Mouse (Mus musculus) bone marrow macrophage, adult 2 months (primary cell): ENCODE measurements around the gene Prickle2.

ENCODE experiments used
- CTCF ChIP-seq: IDR thresholded peaks from 2 replicates; pipeline ENCODE4 v1.5.1; 2012; ENCODE audit warnings: low read depth, mild to moderate bottlenecking, low read length, moderate library complexity
- POLR2A ChIP-seq: IDR thresholded peaks from 2 replicates; pipeline ENCODE4 v1.6.1; 2012; ENCODE audit warnings: mild to moderate bottlenecking, low read depth, low read length, borderline replicate concordance

DNA sequence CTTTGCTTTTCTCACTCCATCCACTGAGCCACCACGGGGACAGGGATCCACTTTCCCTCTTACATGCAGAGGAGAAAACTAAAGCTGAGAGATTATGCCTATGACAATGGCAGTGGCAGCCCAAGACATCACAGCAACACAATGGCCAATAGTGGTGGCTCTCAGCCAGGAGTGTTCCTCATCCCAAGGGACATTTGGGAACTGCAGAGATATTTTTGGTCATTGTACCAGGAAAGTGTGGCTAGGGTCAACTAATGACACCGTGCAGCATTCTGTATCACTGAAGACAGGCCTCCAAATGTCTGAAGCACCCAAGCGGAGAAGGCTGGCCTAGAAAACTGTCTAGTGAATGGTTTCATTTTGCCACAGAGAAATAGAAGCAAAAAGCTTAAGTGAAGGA lies 91.2 kb downstream of the Prickle2 start:
- TF ChIP-seq CTCF (no peak), POLR2A (no peak)
